Mouse (Mus musculus) heart, postnatal 36 days (tissue): Measurements from ENCODE around the gene Acacb. TPM values are rescaled to one million over a fixed set of nuclear protein-coding genes. Genes with fewer than 3 reads are reported as not detected.
A peak's percentile ranks its signal among the peaks of the same experiment; 100 is the strongest.

Experiments used
- DNase-seq, 2 experiments: peaks; one replicate each; pipeline ENCODE4 v3.0.0; 2021 to 2022
- intact Hi-C: fragments of 180-260 bp; cut with DNase I; formaldehyde crosslinking; loops from one replicate; pipeline ENCODE4 v1.15.1; 2025
- total RNA-seq, 2 experiments: library from RNA; stranded (reverse); gene quantifications; 2 replicates each; pipeline ENCODE4 v1.2.3; 2021

Acacb gene
- total RNA-seq, 2 experiments from 2014 or later, result 232 to 242 TPM

DNA sequence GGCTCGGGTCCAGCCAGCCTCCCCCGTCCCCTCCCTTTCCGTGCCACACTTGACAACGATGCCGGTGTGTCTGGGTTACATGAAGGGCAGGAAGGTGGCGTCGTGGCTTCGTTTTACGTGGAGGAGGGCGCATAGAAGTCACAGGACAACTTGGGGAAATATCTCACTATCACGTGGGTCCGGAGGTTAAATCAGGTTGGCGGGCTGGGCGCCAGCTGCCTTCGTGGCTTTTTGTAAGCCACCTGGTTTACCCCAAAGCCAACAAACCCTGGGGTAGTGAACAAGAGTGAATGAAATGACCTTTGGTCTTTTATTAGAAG lies 14.9 kb upstream of the Acacb start:
- DNase-seq, result peak in 1 of 2 experiments; percentile 61
- intact Hi-C loops, result loop anchor here (5.0 kb wide), 1 partner anchor 41 kb away; no protein-coding TSS in a partner anchor

GRCm38 (mm10) chr5:114132841-114133240 lies 13.5 kb upstream of the Acacb start:
- intact Hi-C loops, result loop anchor here (5.0 kb wide), 1 partner anchor 39 kb away; no protein-coding TSS in a partner anchor
- DNase-seq, result no peak

- intact Hi-C loops, result loop anchor here (5.0 kb wide), 1 partner anchor 38 kb away; no protein-coding TSS in a partner anchor
- DNase-seq, result peak; percentile 64
Measured at GRCm38 (mm10) chr5:114134091-114134534, 12.2 kb upstream of the Acacb start.

DNA sequence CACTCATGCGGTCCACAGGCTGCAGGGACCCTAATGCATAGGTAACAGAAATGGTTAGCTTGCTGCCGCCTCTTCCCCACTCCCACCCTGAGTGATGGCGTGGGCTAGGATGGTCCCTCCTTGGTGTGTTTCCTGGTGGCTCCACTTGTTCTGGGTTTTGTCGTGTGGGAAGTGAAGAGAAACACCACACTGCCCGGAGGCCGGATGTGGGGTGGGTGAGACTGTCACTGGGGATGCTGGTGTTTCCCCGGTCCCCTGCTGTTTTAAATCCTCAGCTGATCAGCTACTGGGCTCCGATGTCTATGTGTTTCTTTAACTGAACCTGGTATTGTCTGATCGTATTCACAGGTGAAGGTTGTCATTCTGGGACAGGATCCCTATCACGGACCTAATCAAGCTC lies 10.8 kb upstream of the Acacb start:
- DNase-seq, result no peak
- intact Hi-C loops, result no loop called here

DNA sequence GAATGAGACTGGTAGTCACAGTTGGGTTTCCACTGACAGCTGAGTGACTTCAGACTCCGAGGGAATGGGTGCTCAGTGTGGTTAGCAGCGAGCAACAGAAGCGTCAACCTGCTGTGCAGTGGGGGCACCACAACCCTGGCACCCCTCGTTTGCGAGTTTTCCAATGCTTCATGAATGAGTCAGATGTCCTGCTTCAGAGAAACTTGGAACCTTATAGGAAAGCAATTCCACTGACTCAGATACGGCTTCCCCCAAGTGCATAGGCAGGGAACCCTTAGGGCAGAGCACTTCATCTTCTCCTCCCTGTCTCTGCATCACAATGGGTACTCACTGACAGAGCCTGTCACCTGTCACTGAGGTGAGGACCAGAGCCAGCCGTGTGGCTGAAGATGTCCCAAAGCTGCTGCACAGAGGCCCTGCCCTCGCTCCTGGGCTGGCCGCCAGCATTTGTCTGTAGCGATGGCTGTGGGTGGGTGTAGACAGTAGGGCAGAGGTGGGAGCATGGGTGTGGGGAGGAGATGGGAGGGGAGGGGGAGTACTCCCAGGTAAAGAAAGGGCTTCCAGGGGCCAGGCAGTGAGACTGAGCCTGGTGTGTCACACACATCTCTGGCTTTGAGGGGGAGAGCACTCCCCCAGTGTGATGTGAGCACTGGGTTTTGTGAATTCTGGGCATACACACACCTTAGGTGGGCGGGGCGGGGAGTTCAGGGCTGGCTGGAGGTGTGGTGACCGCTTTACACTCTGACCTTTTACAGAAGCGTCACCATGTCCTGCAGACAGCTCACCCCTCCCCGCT lies 8.7 kb upstream of the Acacb start:
- no peak for DNase-seq
- intact Hi-C loops, result no loop called here

GRCm38 (mm10) chr5:114138277-114139164 lies 7.8 kb upstream of the Acacb start:
- intact Hi-C loops, result no loop called here
- peak; percentile 40 to 44 for DNase-seq

- intact Hi-C loops, result no loop called here
- DNase-seq, result peak; percentile 84 to 86
Measured at GRCm38 (mm10) chr5:114139175-114139574, 7.2 kb upstream of the Acacb start.

DNA sequence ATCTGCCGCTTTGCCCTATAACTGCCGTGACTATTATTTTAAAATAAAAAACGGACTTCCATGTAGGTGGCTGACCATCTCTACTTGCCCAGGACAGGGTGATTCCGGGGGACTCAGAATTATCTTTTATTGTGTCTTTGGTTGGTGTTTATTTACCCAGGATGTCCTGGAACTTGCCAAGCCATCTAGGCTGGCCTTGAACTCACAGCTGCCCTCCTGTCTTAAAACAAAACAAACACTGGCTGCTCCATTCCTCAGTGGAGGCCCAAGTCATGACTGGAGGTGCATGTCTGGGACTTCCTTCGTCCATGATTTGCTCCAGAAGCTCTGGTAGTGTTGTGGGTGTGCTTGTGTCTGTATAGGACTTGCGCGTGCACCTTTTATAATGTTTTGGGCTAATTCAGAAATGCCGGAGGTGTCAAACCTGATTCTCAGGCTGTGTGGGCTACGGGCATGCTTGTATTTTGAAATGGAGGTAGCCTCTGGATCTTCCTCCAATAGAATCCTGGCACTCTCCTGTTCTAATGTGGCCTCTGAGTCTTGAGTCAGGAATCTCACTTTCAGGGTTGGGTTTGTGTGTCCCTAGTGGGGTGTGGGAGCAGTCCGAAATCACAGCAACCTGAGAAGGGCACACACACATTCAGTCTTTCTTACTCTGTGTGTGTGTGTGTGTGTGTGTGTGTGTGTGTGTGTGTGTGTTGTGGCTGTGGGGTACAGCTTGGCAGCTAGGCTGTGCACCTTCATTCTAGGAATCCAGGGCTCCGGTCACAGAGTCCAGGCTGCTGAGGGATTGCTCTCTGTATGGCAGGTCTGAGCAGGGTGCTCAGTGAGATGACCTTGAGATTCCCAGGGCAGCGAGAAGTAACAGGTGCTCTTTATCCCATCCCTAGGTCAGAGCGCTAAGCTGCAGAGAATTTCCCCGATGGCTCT lies 973 bp downstream of the Acacb start:
- DNase-seq, result no peak
- intact Hi-C loops, result no loop called here

- DNase-seq, result no peak
- intact Hi-C loops, result no loop called here
Measured at GRCm38 (mm10) chr5:114152359-114153092, 6.2 kb downstream of the Acacb start.

- intact Hi-C loops, result no loop called here
- no peak for DNase-seq
Measured at GRCm38 (mm10) chr5:114153490-114153889, 7.2 kb downstream of the Acacb start.

DNA sequence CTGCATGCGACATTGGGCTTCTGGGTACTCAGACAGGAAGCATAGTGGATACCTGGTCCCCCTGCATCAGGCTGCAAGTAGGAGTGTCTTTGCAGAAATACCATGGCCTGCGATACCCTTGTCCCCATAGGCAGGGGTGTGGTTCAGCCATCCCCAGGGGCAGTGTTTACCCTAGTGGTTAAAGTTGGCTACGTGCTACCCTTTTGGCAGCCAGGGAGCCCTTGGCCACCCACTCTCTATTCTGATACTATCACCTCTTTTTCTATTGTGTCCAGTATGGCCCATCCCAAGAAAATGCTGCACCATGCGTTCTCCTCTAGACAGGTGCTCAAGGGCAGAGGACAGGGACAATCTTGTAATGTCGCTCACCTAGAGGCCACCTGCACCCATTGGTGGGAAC lies 8.4 kb downstream of the Acacb start:
- DNase-seq, result no peak
- intact Hi-C loops, result no loop called here

- intact Hi-C loops, result no loop called here
- no peak for DNase-seq
Measured at GRCm38 (mm10) chr5:114155168-114155933, 9.0 kb downstream of the Acacb start.

GRCm38 (mm10) chr5:114157236-114157635 lies 10.9 kb downstream of the Acacb start:
- intact Hi-C loops, result no loop called here
- no peak for DNase-seq

GRCm38 (mm10) chr5:114161424-114161823 lies 15.1 kb downstream of the Acacb start:
- intact Hi-C loops, result no loop called here
- DNase-seq, result no peak

DNA sequence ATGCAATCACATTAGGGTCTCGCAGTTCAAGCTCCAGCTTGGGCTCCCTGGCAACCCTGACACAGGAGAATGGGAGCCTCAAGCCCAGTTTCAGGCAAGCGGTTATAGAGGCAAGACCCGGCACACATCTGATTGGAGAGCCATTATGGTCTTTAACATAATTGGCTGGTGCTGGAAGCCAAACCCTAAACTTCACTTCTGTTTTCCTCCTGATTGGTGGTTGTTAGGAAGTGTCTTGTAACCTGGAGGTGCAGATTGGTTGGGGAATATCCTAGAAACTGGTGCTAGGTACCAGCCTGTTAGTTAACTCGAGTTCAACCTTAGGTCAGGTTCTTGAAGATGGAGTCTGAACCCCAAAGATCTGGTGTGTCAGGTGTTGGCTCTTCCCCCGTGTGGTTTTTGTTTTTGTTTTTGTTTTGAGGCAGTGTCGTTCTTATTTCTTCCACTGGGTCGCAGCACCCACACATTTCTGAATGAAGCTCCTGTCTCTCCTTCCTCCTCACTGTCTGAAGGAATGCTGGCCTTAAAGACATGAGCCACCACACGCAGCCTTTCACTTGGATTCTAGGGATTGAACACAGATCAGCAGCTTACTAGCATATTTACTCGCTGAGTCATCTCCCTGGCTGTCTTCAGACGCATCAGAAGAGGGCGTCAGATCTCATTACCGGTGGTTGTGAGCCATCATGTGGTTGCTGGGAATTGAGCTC lies 15.9 kb downstream of the Acacb start:
- intact Hi-C loops, result no loop called here
- no peak for DNase-seq

- DNase-seq, result no peak
- intact Hi-C loops, result no loop called here
Measured at GRCm38 (mm10) chr5:114163117-114163696, 16.9 kb downstream of the Acacb start.

- intact Hi-C loops, result loop anchor here (5.0 kb wide), 1 partner anchor 38 kb away; the partner anchor contains the start of gene Ung
- no peak for DNase-seq
Measured at GRCm38 (mm10) chr5:114170345-114170744, 24.0 kb downstream of the Acacb start.

- intact Hi-C loops, result loop anchor here (5.0 kb wide), 1 partner anchor 41 kb away; the partner anchor contains the start of gene Ung
- DNase-seq, result no peak
Measured at GRCm38 (mm10) chr5:114172936-114173335, 26.6 kb downstream of the Acacb start.
